Mouse (Mus musculus) liver, postnatal 0 days (tissue): ENCODE measurements at regions not wholly inside any gene's neighbourhood (a gene's known extent, or its start where the extent isn't known, plus 50 kb on each side); places are given as distances from the start of the nearest gene placed in this dataset.

Source experiments
- ATAC-seq: fragments of 200-750 bp; cut with Nextera tagmentation; 2 replicates; pipeline ENCODE4 v1.8.0; 2017; ENCODE audit warnings: mild to moderate bottlenecking, moderate library complexity
- DNase-seq: peaks from one replicate; pipeline ENCODE4 v3.0.0-alpha.2; 2016
- H3K27ac ChIP-seq: fragments of 300-500 bp; sonication (generic); 2 replicates; pipeline ENCODE4 v1.5.1; 2014; ENCODE audit warnings: antibody characterized with exemption, moderate library complexity, mild to moderate bottlenecking, low read depth
- H3K27me3 ChIP-seq: fragments of 300-500 bp; sonication (generic); 2 replicates; pipeline ENCODE4 v1.6.1; 2014; ENCODE audit warnings: low read length, control low read depth, mixed read lengths; ENCODE audit not compliant: insufficient read depth
- H3K36me3 ChIP-seq: fragments of 300-500 bp; sonication (generic); replicated peaks from 2 replicates; pipeline ENCODE4 v1.6.1; 2014; ENCODE audit warnings: mild to moderate bottlenecking, control low read depth, low read length, moderate library complexity, mixed read lengths; ENCODE audit not compliant: insufficient read depth
- H3K4me1 ChIP-seq: fragments of 300-500 bp; sonication (generic); 2 replicates; pipeline ENCODE4 v1.6.1; 2014; ENCODE audit warnings: antibody characterized with exemption, mild to moderate bottlenecking, control low read depth; ENCODE audit not compliant: insufficient read depth
- H3K4me2 ChIP-seq: fragments of 300-500 bp; sonication (generic); 2 replicates; pipeline ENCODE4 v1.6.1; 2014; ENCODE audit warnings: low read depth, mild to moderate bottlenecking, low read length, moderate library complexity, mixed read lengths
- H3K4me3 ChIP-seq: fragments of 300-500 bp; sonication (generic); 2 replicates; pipeline ENCODE4 v1.5.1; 2014; ENCODE audit warnings: low read depth, low read length
- H3K9ac ChIP-seq: fragments of 300-500 bp; sonication (generic); replicated peaks from 2 replicates; pipeline ENCODE4 v1.6.1; 2014; ENCODE audit warnings: mild to moderate bottlenecking, moderate library complexity
- H3K9me3 ChIP-seq: fragments of 300-500 bp; sonication (generic); 2 replicates; pipeline ENCODE4 v1.6.1; 2016; ENCODE audit warnings: mild to moderate bottlenecking, control low read depth, low read length, mixed read lengths
- CTCF ChIP-seq: sonication (generic); IDR thresholded peaks from 2 replicates; pipeline ENCODE4 v1.5.1; 2016; ENCODE audit warnings: antibody characterized with exemption, low read depth
- EP300 ChIP-seq: IDR thresholded peaks from 2 replicates; pipeline ENCODE4 v1.6.1; 2016; ENCODE audit warnings: antibody characterized with exemption, low read depth, mild to moderate bottlenecking
- WGBS: fragments of 180-500 bp; shearing (Covaris S2); extraction: QIAGEN DNeasy Blood & Tissue Kit; methylation state at CpG from one replicate; pipeline ENCODE4 v1.1.7; 2014; ENCODE audit not compliant: insufficient replicate concordance; 5-methylcytosine and 5-hydroxymethylcytosine counted together

GRCm38 (mm10) chr7:35948389-35948788, 145.6 kb upstream of the Zfp507 start:
- H3K9me3 ChIP-seq: no peaks in the 10 kb centered on the region
- TF ChIP-seq EP300 (no peak), CTCF (no peak)
- no peaks in the 10 kb centered on the region for H3K4me1 ChIP-seq
- no peak overlapping the region for H3K9ac ChIP-seq
- H3K4me3 ChIP-seq: no peak overlapping the region
- no peaks in the 10 kb centered on the region for H3K27me3 ChIP-seq
- WGBS: 5% methylated on average over 13 of the region's 13 CpGs
- H3K36me3 ChIP-seq: no peaks in the 10 kb centered on the region
- ATAC-seq: no peak
- H3K4me2 ChIP-seq: no peak overlapping the region
- no peak overlapping the region for H3K27ac ChIP-seq
- no peak for DNase-seq

GRCm38 (mm10) chr7:35941086-35941485, 138.3 kb upstream of the Zfp507 start:
- no peak for TF ChIP-seq CTCF
- no peak for TF ChIP-seq EP300
- Histone ChIP-seq H3K27ac (no peak overlapping the region), H3K4me1 (no peaks in the 10 kb centered on the region), H3K9me3 (no peaks in the 10 kb centered on the region), H3K9ac (no peak overlapping the region), H3K36me3 (no peaks in the 10 kb centered on the region), H3K4me2 (no peak overlapping the region), H3K27me3 (no peaks in the 10 kb centered on the region), H3K4me3 (no peak overlapping the region)
- DNase-seq (no peak), ATAC-seq (no peak)
- 60% methylated on average over 3 of the region's 3 CpGs for WGBS

DNA sequence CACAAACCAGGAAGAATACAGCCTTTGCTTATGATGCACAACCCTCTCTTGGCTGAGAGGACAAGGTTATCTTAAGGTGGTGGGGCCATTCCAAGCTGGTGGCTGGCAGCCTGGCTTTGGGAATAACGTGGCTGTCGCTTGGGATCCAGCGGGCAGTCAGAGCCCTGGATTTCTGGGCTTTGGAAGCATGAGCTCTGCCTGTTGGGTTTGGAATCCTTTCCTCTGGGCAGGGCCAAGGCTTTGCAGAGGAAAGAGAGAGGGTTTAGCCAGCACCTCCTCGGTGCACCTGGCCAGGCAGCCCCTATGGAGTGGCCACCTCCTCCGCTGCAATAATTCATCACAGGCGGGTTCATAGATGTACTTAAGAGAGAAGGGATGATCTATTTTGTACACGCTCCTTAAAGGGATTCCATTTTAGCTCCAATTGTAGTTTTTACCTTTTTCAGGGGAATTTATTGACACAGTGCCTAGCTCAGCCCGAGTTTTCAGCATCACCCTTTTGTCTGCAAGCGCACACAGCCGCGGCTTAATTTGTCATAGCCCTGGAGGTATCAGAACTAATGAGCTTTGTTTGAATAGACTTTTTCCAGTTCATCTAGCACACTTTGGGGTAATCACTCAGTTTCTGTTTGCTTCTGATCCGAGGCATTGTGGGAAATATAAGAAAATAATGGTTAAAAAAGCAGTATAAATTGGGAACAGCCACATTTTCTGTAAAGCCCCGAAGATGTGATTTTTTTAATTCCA, 135.5 kb upstream of the Zfp507 start:
- Histone ChIP-seq H3K36me3 (no peaks in the 10 kb centered on the region), H3K27me3 (no peaks in the 10 kb centered on the region), H3K9ac (no peak overlapping the region), H3K27ac (no peak overlapping the region), H3K4me2 (no peak overlapping the region), H3K4me1 (no peaks in the 10 kb centered on the region), H3K4me3 (no peak overlapping the region), H3K9me3 (no peaks in the 10 kb centered on the region)
- TF ChIP-seq CTCF: no peak
- TF ChIP-seq EP300: no peak
- ATAC-seq: no peak
- WGBS: 73% methylated on average over 13 of the region's 13 CpGs
- no peak for DNase-seq

GRCm38 (mm10) chr7:35926749-35927148, 123.9 kb upstream of the Zfp507 start:
- Histone ChIP-seq H3K9me3 (no peaks in the 10 kb centered on the region; the same call in none of the 2 replicates), H3K27ac (no peak overlapping the region), H3K4me1 (no peaks in the 10 kb centered on the region), H3K36me3 (no peaks in the 10 kb centered on the region), H3K4me2 (no peak overlapping the region), H3K27me3 (0 out of 2 replicates have a peak, but pooled peaks cover 7% of the 10 kb centered on the region), H3K4me3 (no peak overlapping the region), H3K9ac (no peak overlapping the region)
- ATAC-seq (no peak), DNase-seq (no peak)
- TF ChIP-seq EP300 (no peak), CTCF (peak; percentile 23)
- 66% methylated on average over 4 of the region's 4 CpGs for WGBS

DNA sequence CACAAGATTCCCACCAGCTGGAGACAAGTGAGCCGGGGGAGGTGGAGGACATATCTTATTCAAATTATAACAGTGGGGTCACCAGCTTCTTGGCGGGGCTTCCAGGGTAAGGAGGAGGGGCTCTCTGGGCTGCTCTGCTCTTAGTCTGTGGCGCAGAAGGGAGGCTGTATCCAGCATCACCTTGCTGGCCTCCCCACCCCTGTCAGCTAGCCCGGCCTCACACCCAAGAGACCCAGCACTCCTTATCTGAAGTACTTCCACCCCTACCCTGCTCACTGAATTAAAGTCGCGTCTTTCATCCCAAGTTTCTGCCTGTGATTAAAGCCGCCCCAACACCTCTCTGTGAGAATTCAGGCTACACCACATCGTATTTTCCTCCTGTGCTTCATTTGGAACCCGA, 119.8 kb upstream of the Zfp507 start:
- H3K27ac ChIP-seq: no peak overlapping the region
- TF ChIP-seq EP300: no peak
- no peak for TF ChIP-seq CTCF
- H3K4me2 ChIP-seq: no peak overlapping the region
- H3K4me3 ChIP-seq: no peak overlapping the region
- no peaks in the 10 kb centered on the region for H3K4me1 ChIP-seq
- H3K9me3 ChIP-seq: no peaks in the 10 kb centered on the region; the same call in 1 of the 2 replicates
- no peak overlapping the region for H3K9ac ChIP-seq
- no peak for DNase-seq
- H3K27me3 ChIP-seq: 0 out of 2 replicates have a peak, but pooled peaks cover 11% of the 10 kb centered on the region
- no peaks in the 10 kb centered on the region for H3K36me3 ChIP-seq
- WGBS: 33% methylated on average over 9 of the region's 9 CpGs
- ATAC-seq: no peak

DNA sequence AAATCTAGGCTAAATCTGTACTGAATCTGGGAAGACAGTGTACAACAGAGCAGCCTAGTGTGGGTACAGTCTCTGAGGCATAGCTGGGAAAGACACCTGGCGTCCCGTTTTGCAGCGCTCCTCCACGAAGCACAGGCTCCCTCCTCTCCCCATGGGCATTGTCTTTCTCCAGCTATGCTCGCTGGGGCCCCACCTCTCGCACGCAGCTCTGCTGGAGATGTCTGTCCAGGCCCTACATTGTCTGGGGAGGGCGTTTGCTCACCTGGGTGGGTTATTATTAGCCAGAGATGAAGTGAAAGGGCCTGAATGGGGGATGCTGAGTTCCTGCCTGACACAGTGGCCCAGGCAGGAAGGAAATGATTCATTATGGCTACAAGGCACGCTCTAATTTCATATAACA, 118.1 kb upstream of the Zfp507 start:
- H3K4me3 ChIP-seq: no peak overlapping the region
- no peak overlapping the region for H3K27ac ChIP-seq
- no peaks in the 10 kb centered on the region for H3K36me3 ChIP-seq
- no peaks in the 10 kb centered on the region for H3K4me1 ChIP-seq
- no peak overlapping the region for H3K9ac ChIP-seq
- TF ChIP-seq CTCF: no peak
- TF ChIP-seq EP300: no peak
- 0 out of 2 replicates have a peak, but pooled peaks cover 11% of the 10 kb centered on the region for H3K27me3 ChIP-seq
- DNase-seq (no peak), ATAC-seq (no peak)
- no peaks in the 10 kb centered on the region; the same call in 1 of the 2 replicates for H3K9me3 ChIP-seq
- WGBS: 48% methylated on average over 9 of the region's 9 CpGs
- no peak overlapping the region for H3K4me2 ChIP-seq
